Mouse (Mus musculus) macrophage (primary cell): ENCODE data around the gene Plcb3. TPM values are rescaled to one million over a fixed set of nuclear protein-coding genes. Genes with fewer than 3 reads are reported as not detected.

Source experiments
- H3K27ac ChIP-seq: fragments of 350-480 bp; formaldehyde crosslinking; 2 replicates; pipeline ENCODE4 v1.9.0; 2021
- H3K36me3 ChIP-seq: fragments of 350-480 bp; formaldehyde crosslinking; 2 replicates; pipeline ENCODE4 v1.9.0; 2021; ENCODE audit errors: inconsistent target
- H3K4me3 ChIP-seq: fragments of 350-480 bp; formaldehyde crosslinking; 2 replicates; pipeline ENCODE4 v1.9.0; 2021; ENCODE audit errors: inconsistent target
- H3K79me2 ChIP-seq: fragments of 350-480 bp; formaldehyde crosslinking; 2 replicates; pipeline ENCODE4 v1.9.0; 2021; ENCODE audit errors: inconsistent target
- WGBS: methylation state at CpG from one replicate; pipeline ENCODE4 v1.1.7; 2026; ENCODE audit warnings: inconsistent platforms; ENCODE audit not compliant: missing documents; 5-methylcytosine and 5-hydroxymethylcytosine counted together
- polyA plus RNA-seq: library from polyadenylated mRNA; stranded (reverse); fragments of 250-400 nt; gene quantifications from 3 replicates; pipeline ENCODE4 v1.2.4, GENCODE M21; 2018; ENCODE audit warnings: inconsistent platforms

The Plcb3 gene
- polyA plus RNA-seq, 1 experiment from 2014 or later, result 24.8 TPM

- peak overlapping the region; percentile 74; the same call in 1 of the 2 replicates for H3K4me3 ChIP-seq
- 91% methylated on average over 4 of the region's 4 CpGs for WGBS
- H3K36me3 ChIP-seq, result 0 out of 2 replicates have a peak, but pooled peaks cover 6% of the 10 kb centered on the region
- peaks cover 41% of the 10 kb centered on the region for H3K79me2 ChIP-seq
- H3K27ac ChIP-seq, result peak overlapping the region; percentile 77; the same call in 1 of the 2 replicates
Observed at GRCm38 (mm10) chr19:6981465-6981864, 5.2 kb upstream of the Plcb3 start.

GRCm38 (mm10) chr19:6980381-6981093 lies 4.3 kb upstream of the Plcb3 start, which contains the start of gene Fkbp2:
Gene Fkbp2 (minus strand): TSS chr19:6980501.
- peak within 1 kb of the TSS; percentile 77 for H3K27ac ChIP-seq
- 0 out of 2 replicates have a peak, but pooled peaks cover 6% of the 10 kb centered on the region for H3K36me3 ChIP-seq
- peak within 1 kb of the TSS; percentile 74 for H3K4me3 ChIP-seq
- under 1% methylated on average over 38 of the region's 38 CpGs for WGBS
- peaks cover 43% of the 10 kb centered on the region for H3K79me2 ChIP-seq

DNA sequence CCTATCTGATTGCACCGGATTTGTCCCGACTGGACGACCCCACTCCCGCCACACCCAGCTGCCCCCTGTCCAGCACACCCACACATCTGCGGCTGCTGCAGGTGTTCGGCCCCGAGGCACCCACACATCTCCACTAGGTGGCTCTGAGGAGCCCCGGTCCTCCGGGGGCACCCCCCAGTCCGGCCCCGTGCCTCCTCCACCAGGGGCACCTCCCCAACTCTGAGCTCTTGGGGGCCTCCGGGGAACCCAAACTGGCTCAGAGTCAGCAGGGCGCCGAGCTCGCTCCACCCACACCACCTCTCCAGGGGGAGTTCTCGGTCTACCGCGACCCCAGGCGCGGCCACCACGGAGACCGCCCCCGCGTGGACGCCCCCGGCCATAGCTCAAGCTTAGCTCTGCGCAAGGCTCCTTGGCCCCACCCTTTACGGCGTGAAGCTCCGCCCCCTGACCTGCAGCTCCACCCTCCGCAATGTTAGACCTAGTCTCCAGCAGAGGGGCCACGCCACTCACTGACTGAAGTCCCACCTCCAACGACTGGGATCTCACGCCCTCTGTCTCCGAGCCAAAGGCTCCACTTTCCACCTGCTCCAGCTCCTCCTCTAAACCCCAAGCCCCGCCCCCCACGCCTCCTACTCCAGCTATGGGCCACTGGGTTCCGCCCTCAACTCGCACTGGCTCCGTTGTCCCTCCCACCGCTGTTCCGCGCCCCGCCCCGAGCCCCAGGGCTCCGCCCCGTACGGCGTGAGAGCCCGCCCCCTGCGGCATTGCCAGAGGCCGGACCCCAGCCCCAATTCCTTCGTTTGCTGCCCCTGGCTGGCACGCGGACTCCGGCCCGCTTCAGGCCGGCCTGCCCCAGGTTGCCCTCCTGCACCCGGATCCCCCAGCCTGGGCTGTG lies 3.5 kb upstream of the Plcb3 start:
- peaks cover 46% of the 10 kb centered on the region for H3K79me2 ChIP-seq
- peak overlapping the region; percentile 70 for H3K27ac ChIP-seq
- under 1% methylated on average over 57 of the region's 59 CpGs for WGBS
- H3K36me3 ChIP-seq, result 0 out of 2 replicates have a peak, but pooled peaks cover 6% of the 10 kb centered on the region
- H3K4me3 ChIP-seq, result peak overlapping the region; percentile 60

DNA sequence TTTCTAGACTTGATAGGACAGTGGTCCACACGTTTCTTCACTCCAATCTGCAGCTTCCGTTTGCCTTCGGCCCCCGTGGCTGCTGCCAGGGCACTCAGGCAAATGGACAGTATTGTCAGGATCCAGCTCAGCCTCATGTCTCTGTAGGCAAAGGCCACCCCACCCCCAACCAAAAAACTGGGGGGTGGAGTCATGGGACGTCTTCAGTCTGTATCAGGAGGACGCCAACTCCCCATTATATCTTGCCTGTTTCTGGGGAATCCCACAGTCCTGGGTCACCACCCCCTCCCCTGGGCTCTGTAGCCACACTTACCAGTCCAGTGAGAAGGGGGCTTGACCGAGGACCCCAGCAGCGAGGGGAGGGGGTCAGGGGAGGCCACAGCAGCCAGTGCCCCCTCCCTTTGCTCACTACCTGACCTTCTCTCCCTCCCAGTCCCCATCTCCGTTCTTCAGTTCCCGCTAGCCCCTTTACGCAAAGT lies 2.8 kb upstream of the Plcb3 start:
- H3K79me2 ChIP-seq, result peaks cover 46% of the 10 kb centered on the region
- 0 out of 2 replicates have a peak, but pooled peaks cover 6% of the 10 kb centered on the region for H3K36me3 ChIP-seq
- WGBS, result 30% methylated on average over 10 of the region's 11 CpGs
- peak overlapping the region; percentile 60 for H3K4me3 ChIP-seq
- peak overlapping the region; percentile 70 for H3K27ac ChIP-seq

GRCm38 (mm10) chr19:6978639-6978974 lies 2.3 kb upstream of the Plcb3 start:
- Histone ChIP-seq H3K27ac (peak overlapping the region; percentile 70), H3K79me2 (peaks cover 46% of the 10 kb centered on the region), H3K36me3 (0 out of 2 replicates have a peak, but pooled peaks cover 6% of the 10 kb centered on the region), H3K4me3 (peak overlapping the region; percentile 60; the same call in 1 of the 2 replicates)
- WGBS, result 69% methylated on average over 3 of the region's 3 CpGs

DNA sequence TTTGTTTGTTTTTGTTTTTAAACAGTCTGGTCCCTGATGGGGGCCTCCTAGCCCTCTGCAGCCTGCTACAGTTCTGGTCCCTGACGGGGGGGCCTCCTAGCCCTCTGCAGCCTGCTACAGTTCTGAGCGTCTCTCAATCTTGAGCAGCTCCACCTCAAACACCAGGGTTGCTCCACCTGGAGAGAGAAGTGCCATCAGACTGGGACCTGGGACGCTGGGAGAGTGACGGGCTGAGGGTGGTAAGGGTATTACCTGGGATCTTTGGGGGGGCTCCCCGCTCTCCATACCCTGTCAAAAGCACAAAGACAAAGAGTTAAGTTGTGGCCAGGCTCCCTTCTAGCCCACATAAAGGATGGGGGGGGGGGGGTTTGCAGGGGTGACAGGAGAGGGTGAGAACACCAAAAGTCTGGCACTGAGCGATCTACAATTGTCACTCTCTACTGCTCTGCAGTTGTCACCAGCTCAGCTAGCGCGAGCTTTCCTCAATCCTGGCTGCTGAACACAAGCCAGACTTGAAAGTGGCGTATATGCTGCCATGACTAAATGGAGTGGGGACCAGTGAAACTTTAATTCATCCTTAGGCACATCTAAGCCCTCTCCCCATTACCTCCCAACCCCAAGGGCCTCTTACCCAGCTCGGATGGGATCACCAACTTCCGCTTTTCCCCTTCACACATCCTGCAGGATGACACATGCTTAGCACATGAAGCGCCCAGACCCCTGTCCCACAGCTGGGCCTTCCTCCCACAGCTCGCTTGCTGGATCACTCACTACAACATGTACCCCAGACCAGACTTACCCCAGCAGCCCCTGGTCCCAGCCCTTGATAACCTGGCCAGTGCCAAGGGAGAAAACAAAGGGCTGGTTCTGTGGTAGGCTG lies 1.7 kb upstream of the Plcb3 start:
- Histone ChIP-seq H3K36me3 (0 out of 2 replicates have a peak, but pooled peaks cover 6% of the 10 kb centered on the region), H3K27ac (peak overlapping the region; percentile 70), H3K79me2 (peaks cover 46% of the 10 kb centered on the region), H3K4me3 (no peak overlapping the region)
- 81% methylated on average over 11 of the region's 13 CpGs for WGBS

GRCm38 (mm10) chr19:6974211-6975205 lies 1.8 kb downstream of the Plcb3 start, which contains the start of gene Ppp1r14b:
Gene Ppp1r14b (plus strand): TSS chr19:6974968.
- H3K36me3 ChIP-seq, result 0 out of 2 replicates have a peak, but pooled peaks cover 6% of the 10 kb centered on the region
- WGBS, result under 1% methylated on average over 80 of the region's 84 CpGs
- peak within 1 kb of the TSS; percentile 89 for H3K4me3 ChIP-seq
- H3K79me2 ChIP-seq, result peaks cover 41% of the 10 kb centered on the region
- peak within 1 kb of the TSS; percentile 73 for H3K27ac ChIP-seq

- H3K79me2 ChIP-seq, result peaks cover 40% of the 10 kb centered on the region
- H3K27ac ChIP-seq, result no peak overlapping the region
- peak overlapping the region; percentile 65 for H3K4me3 ChIP-seq
- 0 out of 2 replicates have a peak, but pooled peaks cover 6% of the 10 kb centered on the region for H3K36me3 ChIP-seq
- 30% methylated on average over 11 of the region's 12 CpGs for WGBS
Observed at GRCm38 (mm10) chr19:6973581-6974190, 2.6 kb downstream of the Plcb3 start.

GRCm38 (mm10) chr19:6972247-6972917 lies 3.9 kb downstream of the Plcb3 start:
- 0 out of 2 replicates have a peak, but pooled peaks cover 2% of the 10 kb centered on the region for H3K36me3 ChIP-seq
- H3K27ac ChIP-seq, result no peak overlapping the region
- H3K4me3 ChIP-seq, result no peak overlapping the region
- H3K79me2 ChIP-seq, result peaks cover 40% of the 10 kb centered on the region
- WGBS, result 91% methylated on average over 13 of the region's 13 CpGs

DNA sequence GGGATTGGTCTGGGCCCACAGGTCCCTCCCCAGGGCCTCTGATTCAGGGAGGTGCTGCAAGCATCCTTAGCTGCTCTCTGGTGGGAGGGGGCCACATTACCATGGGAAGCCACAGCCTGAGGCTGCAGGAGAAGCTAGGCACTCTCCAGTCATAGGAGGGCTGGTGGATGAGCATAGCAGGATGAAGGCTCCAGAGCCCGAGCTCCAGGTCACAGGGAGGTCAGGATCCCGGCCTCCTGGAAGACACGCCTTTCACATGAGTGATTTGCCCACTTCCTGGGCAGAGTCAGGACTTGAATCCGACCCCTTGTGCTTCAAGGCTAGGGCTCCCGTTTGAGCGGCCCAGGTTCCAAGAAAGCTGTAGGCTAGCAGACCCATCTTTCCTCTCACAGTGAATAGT lies 4.6 kb downstream of the Plcb3 start:
- Histone ChIP-seq H3K36me3 (peaks cover 2% of the 10 kb centered on the region; the same call in 1 of the 2 replicates), H3K4me3 (no peak overlapping the region), H3K79me2 (peaks cover 33% of the 10 kb centered on the region), H3K27ac (no peak overlapping the region)
- WGBS, result 88% methylated on average over 6 of the region's 6 CpGs

DNA sequence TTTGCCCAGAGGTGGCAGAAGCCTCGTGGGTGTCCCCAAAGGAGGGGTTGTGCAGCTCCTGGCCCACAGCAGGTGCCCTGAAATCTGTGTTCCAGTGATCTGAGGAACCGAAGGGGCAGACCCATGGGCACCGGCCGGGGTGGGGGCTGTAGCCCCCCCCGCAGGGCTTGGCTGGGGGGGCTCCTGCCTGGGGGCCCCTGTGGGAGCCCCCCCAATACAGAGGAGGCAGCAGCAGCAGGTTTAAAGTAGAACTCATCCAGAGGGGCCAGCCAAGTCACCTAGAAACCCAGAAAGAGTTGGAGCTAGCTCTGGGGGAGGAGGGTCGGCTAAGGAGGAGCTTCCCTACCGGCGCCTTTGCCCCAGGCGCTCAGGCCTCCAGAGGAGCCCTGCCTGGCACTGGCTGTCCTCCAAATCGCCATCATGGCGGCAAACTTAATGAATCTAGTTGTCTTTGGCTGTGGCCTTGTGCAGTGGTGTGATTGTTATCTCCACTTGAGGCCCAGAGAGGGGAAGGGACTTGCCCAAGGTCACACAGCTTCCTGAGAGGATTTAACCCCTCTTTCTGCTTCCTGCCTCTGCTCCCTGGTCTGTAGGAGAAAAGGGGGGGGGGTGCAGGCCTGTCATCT lies 5.7 kb downstream of the Plcb3 start:
- Histone ChIP-seq H3K79me2 (peaks cover 23% of the 10 kb centered on the region), H3K36me3 (peaks cover 12% of the 10 kb centered on the region), H3K27ac (no peak overlapping the region), H3K4me3 (no peak overlapping the region)
- WGBS, result 48% methylated on average over 7 of the region's 11 CpGs
